Mouse (Mus musculus): ENCODE data around the gene Mapk8ip1.

GRCm38 (mm10) chr2:92426426-92426825 lies 25.4 kb upstream of the Mapk8ip1 start:
- TF ChIP-seq POLR2A (IDR thresholded peaks at IDR 0.05; ENCODE audit: extremely low read depth, insufficient read depth, low read length) (no peak), CTCF (IDR thresholded peaks at IDR 0.05; ENCODE audit: low read depth, low read length) (no peak)
